ENCODE assay signal across 18 mouse cellular contexts in genomic region chr17:25956201-25956600, GRCm38 (mm10). TPM values are rescaled to one million over a fixed set of nuclear protein-coding genes. Genes with fewer than 3 reads are reported as not detected.
DNase-seq lines count a peak whose midpoint lies in the region; ATAC-seq and TF ChIP-seq lines count a peak whose summit lies in the region.
"Had no signal": no experiment of that assay in that cellular context is flagged by ENCODE, and none has a peak within 500 bp of the region (broad histone marks: within the 10 kb centered on the region; RNA-seq: fewer than 3 reads in every experiment).

No protein-coding gene starts in this region.

- no peak for DNase-seq in liver, postnatal 0 days
- DNase-seq in cerebellum, adult 2 months: peak; percentile 84 to 93
- no peak for DNase-seq in c-Kit-positive CD71-positive TER-119-positive erythroid progenitor cells, embryonic 14.5 days (ENCODE audit: low spot score)
- no peak for DNase-seq in testis, postnatal 10 days (ENCODE audit: low spot score)
- DNase-seq: adrenal gland, adult 8-10 months; forebrain, postnatal 0 days; gastrocnemius, postnatal 10 days; heart, postnatal 36 days; lung, postnatal 36 days; right cerebral cortex, postnatal 4 days; thymus, adult 18-20 months had no signal

- peaks cover 37% of the 10 kb centered on the region for H3K27me3 ChIP-seq in liver, embryonic 12.5 days (replicated peaks)
- peaks cover 26% of the 10 kb centered on the region for H3K27me3 ChIP-seq in liver, postnatal 0 days (ENCODE audit: insufficient read depth, low read length)
- no peaks in the 10 kb centered on the region for H3K27me3 ChIP-seq in cerebellum, adult 2 months (ENCODE audit: control insufficient read depth, insufficient read depth, low read length)
- H3K27me3 ChIP-seq in hindbrain, embryonic 15.5 days: peaks cover 25% of the 10 kb centered on the region

- WGBS in liver, embryonic 12.5 days (ENCODE audit: insufficient replicate concordance): 77% methylated on average over 7 of the region's 7 CpGs
- WGBS in liver, postnatal 0 days (ENCODE audit: insufficient replicate concordance): 87% methylated on average over 7 of the region's 7 CpGs
- WGBS in cerebellum, adult 2 months: 11% methylated on average over 7 of the region's 7 CpGs
- WGBS in hindbrain, embryonic 15.5 days: 53% methylated on average over 7 of the region's 7 CpGs

- H3K9ac ChIP-seq in liver, embryonic 12.5 days: 0 out of 2 replicates have a peak overlapping the region, but pooled peaks have one; percentile 8
- no peak overlapping the region for H3K9ac ChIP-seq in liver, postnatal 0 days (replicated peaks)
- H3K9ac ChIP-seq in hindbrain, embryonic 15.5 days: no peak overlapping the region
- H3K9ac ChIP-seq: forebrain, postnatal 0 days; liver, embryonic 14.5 days had no signal

- TF ChIP-seq CTCF in liver, postnatal 0 days (IDR thresholded peaks at IDR 0.05; ENCODE audit: low read depth): no peak
- no peak for TF ChIP-seq CTCF in cerebellum, adult 2 months (IDR thresholded peaks at IDR 0.05; ENCODE audit: borderline replicate concordance, insufficient read depth, low read depth, low read length)

- H3K4me2 ChIP-seq in liver, embryonic 12.5 days: no peak overlapping the region
- H3K4me2 ChIP-seq in liver, postnatal 0 days (ENCODE audit: low read depth, low read length): no peak overlapping the region
- no peak overlapping the region for H3K4me2 ChIP-seq in hindbrain, embryonic 15.5 days
- H3K4me2 ChIP-seq: midbrain, embryonic 11.5 days had no signal

- no peak for TF ChIP-seq EP300 in liver, postnatal 0 days (IDR thresholded peaks at IDR 0.05; ENCODE audit: low read depth)

- H3K4me1 ChIP-seq in liver, embryonic 12.5 days: peaks cover 44% of the 10 kb centered on the region
- peaks cover 16% of the 10 kb centered on the region for H3K4me1 ChIP-seq in liver, postnatal 0 days (ENCODE audit: insufficient read depth)
- H3K4me1 ChIP-seq in cerebellum, adult 2 months (ENCODE audit: control insufficient read depth, insufficient read depth, low read length): peaks cover 74% of the 10 kb centered on the region
- peaks cover 16% of the 10 kb centered on the region for H3K4me1 ChIP-seq in hindbrain, embryonic 15.5 days (replicated peaks)

- H3K27ac ChIP-seq in liver, embryonic 12.5 days: 0 out of 2 replicates have a peak overlapping the region, but pooled peaks have one; percentile 23
- no peak overlapping the region for H3K27ac ChIP-seq in liver, postnatal 0 days (ENCODE audit: low read depth)
- peak overlapping the region; percentile 68 for H3K27ac ChIP-seq in cerebellum, adult 2 months (ENCODE audit: insufficient read depth, low read length)
- H3K27ac ChIP-seq in hindbrain, embryonic 15.5 days (replicated peaks): no peak overlapping the region
- H3K27ac ChIP-seq: kidney, postnatal 0 days; liver, embryonic 14.5 days had no signal

- no peak overlapping the region for H3K4me3 ChIP-seq in liver, embryonic 12.5 days
- H3K4me3 ChIP-seq in liver, postnatal 0 days (ENCODE audit: low read depth, low read length): no peak overlapping the region
- no peak overlapping the region for H3K4me3 ChIP-seq in cerebellum, adult 2 months (replicated peaks; ENCODE audit: insufficient read depth, low read depth, low read length)
- H3K4me3 ChIP-seq in hindbrain, embryonic 15.5 days: no peak overlapping the region

- TF ChIP-seq POLR2A in cerebellum, adult 2 months (IDR thresholded peaks at IDR 0.05; ENCODE audit: borderline replicate concordance, insufficient read depth, low read length): 0 out of 2 replicates have a peak, but pooled peaks have one; percentile 16

- no peaks in the 10 kb centered on the region for H3K9me3 ChIP-seq in liver, embryonic 12.5 days (replicated peaks)
- H3K9me3 ChIP-seq in liver, postnatal 0 days (ENCODE audit: low read length): no peaks in the 10 kb centered on the region
- H3K9me3 ChIP-seq in hindbrain, embryonic 15.5 days: no peaks in the 10 kb centered on the region

- H3K36me3 ChIP-seq in liver, embryonic 12.5 days: peaks cover 38% of the 10 kb centered on the region
- no peaks in the 10 kb centered on the region; the same call in 1 of the 2 replicates for H3K36me3 ChIP-seq in liver, postnatal 0 days (replicated peaks; ENCODE audit: insufficient read depth, low read length)
- H3K36me3 ChIP-seq in hindbrain, embryonic 15.5 days: no peaks in the 10 kb centered on the region

- no peak for ATAC-seq in liver, embryonic 12.5 days
- ATAC-seq in liver, postnatal 0 days: no peak
- peak; percentile 71 for ATAC-seq in cerebellum, adult (ENCODE audit: insufficient number of reproducible peaks, low FRiP score, low TSS enrichment)
- 0 out of 2 replicates have a peak, but pooled peaks have one; percentile 20 for ATAC-seq in hindbrain, embryonic 15.5 days (ENCODE audit: low FRiP score, low read depth)
- ATAC-seq: forebrain, postnatal 0 days; intestine, postnatal 0 days had no signal

RNA-seq across cellular contexts. Expression of gene A930017K11Rik, which starts 3.8 kb away (rescaled TPM):
- 0.36 and 0.49 TPM in 2 replicates for polyA plus RNA-seq in liver, embryonic 12.5 days (2016; fragmentation: Nextera tagmentation; extraction: Ambion mirVana)
- not detected in 2 replicates for polyA plus RNA-seq in liver, postnatal 0 days (2015; fragmentation: Nextera tagmentation; extraction: Ambion mirVana)
- polyA plus RNA-seq in cerebellum, adult 2 months (2012; rRNA removed): 13.4 and 14.0 TPM in 2 replicates
- 2.7 and 5.4 TPM in 2 replicates for polyA plus RNA-seq in hindbrain, embryonic 15.5 days (2015; fragmentation: Nextera tagmentation; extraction: Ambion mirVana)
- polyA plus RNA-seq: midbrain, embryonic 11.5 days had no signal

RNA-seq across cellular contexts. Expression of gene Nhlrc4, which starts 11.4 kb away (rescaled TPM):
- 5.0 and 7.3 TPM in 2 replicates for polyA plus RNA-seq in liver, embryonic 12.5 days (2016; fragmentation: Nextera tagmentation; extraction: Ambion mirVana)
- 2.0 and 3.8 TPM in 2 replicates for polyA plus RNA-seq in liver, postnatal 0 days (2015; fragmentation: Nextera tagmentation; extraction: Ambion mirVana)
- polyA plus RNA-seq in cerebellum, adult 2 months (2012; rRNA removed): 1.9 and 2.5 TPM in 2 replicates
- 0.30 and 0.91 TPM in 2 replicates for polyA plus RNA-seq in hindbrain, embryonic 15.5 days (2015; fragmentation: Nextera tagmentation; extraction: Ambion mirVana)
- polyA plus RNA-seq: intestine, postnatal 0 days had no signal

RNA-seq across cellular contexts. Expression of gene Pigq, which starts 11.5 kb away (rescaled TPM):
- polyA plus RNA-seq in liver, embryonic 12.5 days (2016; fragmentation: Nextera tagmentation; extraction: Ambion mirVana): 161 and 171 TPM in 2 replicates
- 56.0 and 58.7 TPM in 2 replicates for polyA plus RNA-seq in liver, postnatal 0 days (2015; fragmentation: Nextera tagmentation; extraction: Ambion mirVana)
- polyA plus RNA-seq in cerebellum, adult 2 months (2012; rRNA removed): 170 and 191 TPM in 2 replicates
- 73.9 and 77.2 TPM in 2 replicates for polyA plus RNA-seq in hindbrain, embryonic 15.5 days (2015; fragmentation: Nextera tagmentation; extraction: Ambion mirVana)

RNA-seq across cellular contexts. Expression of gene Capn15, which starts 29.4 kb away (rescaled TPM):
- 20.4 and 21.3 TPM in 2 replicates for polyA plus RNA-seq in liver, embryonic 12.5 days (2016; fragmentation: Nextera tagmentation; extraction: Ambion mirVana)
- polyA plus RNA-seq in liver, postnatal 0 days (2015; fragmentation: Nextera tagmentation; extraction: Ambion mirVana): 6.6 and 8.3 TPM in 2 replicates
- 88.7 and 92.8 TPM in 2 replicates for polyA plus RNA-seq in cerebellum, adult 2 months (2012; rRNA removed)
- polyA plus RNA-seq in hindbrain, embryonic 15.5 days (2015; fragmentation: Nextera tagmentation; extraction: Ambion mirVana): 20.2 and 27.6 TPM in 2 replicates

RNA-seq across cellular contexts. Expression of gene Rab40c, which starts 36.7 kb away (rescaled TPM):
- 9.9 and 11.8 TPM in 2 replicates for polyA plus RNA-seq in liver, embryonic 12.5 days (2016; fragmentation: Nextera tagmentation; extraction: Ambion mirVana)
- 6.5 and 7.3 TPM in 2 replicates for polyA plus RNA-seq in liver, postnatal 0 days (2015; fragmentation: Nextera tagmentation; extraction: Ambion mirVana)
- 70.0 and 74.6 TPM in 2 replicates for polyA plus RNA-seq in cerebellum, adult 2 months (2012; rRNA removed)
- 49.3 and 55.0 TPM in 2 replicates for polyA plus RNA-seq in hindbrain, embryonic 15.5 days (2015; fragmentation: Nextera tagmentation; extraction: Ambion mirVana)

Comparison
In these comparisons a context has a peak if more than half of its experiments do, and no peak if none do; other contexts are left out.
1. H3K27ac ChIP-seq: peak in liver, embryonic 12.5 days (single experiment) and cerebellum, adult 2 months (single experiment); none in liver, postnatal 0 days (single experiment) and hindbrain, embryonic 15.5 days (single experiment).
2. ATAC-seq: peak in cerebellum, adult (single experiment) and hindbrain, embryonic 15.5 days (single experiment); none in liver, embryonic 12.5 days (single experiment) and liver, postnatal 0 days (single experiment).
3. DNase-seq: peak in cerebellum, adult 2 months (2 of 2); none in liver, postnatal 0 days (single experiment), c-Kit-positive CD71-positive TER-119-positive erythroid progenitor cells, embryonic 14.5 days (single experiment) and testis, postnatal 10 days (single experiment).